Mouse (Mus musculus) heart, embryonic 11.5 days (tissue): ENCODE measurements at regions not wholly inside any gene's neighbourhood (a gene's known extent, or its start where the extent isn't known, plus 50 kb on each side); places are given as distances from the start of the nearest gene placed in this dataset.

ENCODE experiments used
- ATAC-seq: fragments of 200-750 bp; cut with Nextera tagmentation; replicated peaks from 2 replicates; pipeline ENCODE4 v1.8.0; 2017; ENCODE audit warnings: moderate library complexity; ENCODE audit not compliant: insufficient number of reproducible peaks, low FRiP score, low TSS enrichment
- H3K27ac ChIP-seq: fragments of 300-500 bp; sonication (generic); 2 replicates; pipeline ENCODE4 v1.5.1; 2014; ENCODE audit warnings: mild to moderate bottlenecking, low read depth, low read length
- H3K27me3 ChIP-seq: fragments of 300-500 bp; sonication (generic); 2 replicates; pipeline ENCODE4 v1.6.1; 2014; ENCODE audit warnings: mild to moderate bottlenecking, low read length, mixed read lengths; ENCODE audit not compliant: control insufficient read depth, insufficient read depth
- H3K36me3 ChIP-seq: fragments of 300-500 bp; sonication (generic); 2 replicates; pipeline ENCODE4 v1.6.1; 2014; ENCODE audit warnings: mild to moderate bottlenecking, low read length, moderate library complexity, mixed read lengths; ENCODE audit not compliant: control insufficient read depth, insufficient read depth
- H3K4me1 ChIP-seq: fragments of 300-500 bp; sonication (generic); 2 replicates; pipeline ENCODE4 v1.6.1; 2014; ENCODE audit warnings: low read length; ENCODE audit not compliant: control insufficient read depth, insufficient read depth
- H3K4me2 ChIP-seq: fragments of 300-500 bp; sonication (generic); 2 replicates; pipeline ENCODE4 v1.6.1; 2014; ENCODE audit warnings: mild to moderate bottlenecking, moderate library complexity
- H3K4me3 ChIP-seq: fragments of 300-500 bp; sonication (generic); 2 replicates; pipeline ENCODE4 v1.5.1; 2014; ENCODE audit warnings: low read depth, low read length
- H3K9ac ChIP-seq: fragments of 300-500 bp; sonication (generic); 2 replicates; pipeline ENCODE4 v1.6.1; 2014; ENCODE audit warnings: mild to moderate bottlenecking, low read depth, low read length, moderate library complexity
- H3K9me3 ChIP-seq: fragments of 300-500 bp; sonication (generic); replicated peaks from 2 replicates; pipeline ENCODE4 v1.6.1; 2016; ENCODE audit warnings: low read length; ENCODE audit not compliant: control insufficient read depth
- WGBS: fragments of 180-500 bp; shearing (Covaris S2); extraction: QIAGEN DNeasy Blood & Tissue Kit; methylation state at CpG from one replicate; pipeline ENCODE4 v1.1.7; 2014; ENCODE audit not compliant: insufficient replicate concordance; 5-methylcytosine and 5-hydroxymethylcytosine counted together

DNA sequence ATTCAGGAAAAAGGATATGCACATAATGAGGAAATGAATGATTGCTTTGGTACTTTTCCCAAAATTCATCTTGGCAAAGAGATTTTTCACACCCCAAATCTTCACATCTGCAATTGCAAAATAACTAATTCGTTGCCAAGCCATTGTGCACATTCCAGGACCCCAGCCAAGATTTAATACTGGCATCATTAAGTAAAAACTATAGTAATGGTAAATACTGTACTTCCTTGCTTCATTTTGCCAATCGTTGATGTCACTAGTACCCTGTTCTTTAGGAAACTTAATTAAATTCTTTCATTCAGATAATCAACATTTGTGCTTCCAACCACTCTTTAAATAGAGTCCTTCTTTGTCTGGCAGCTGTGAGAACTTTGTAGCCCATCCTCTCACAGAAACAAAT, 303.6 kb downstream of the Arl4a start:
- Histone ChIP-seq H3K4me1 (no peaks in the 10 kb centered on the region), H3K27me3 (no peaks in the 10 kb centered on the region), H3K4me3 (no peak overlapping the region), H3K27ac (no peak overlapping the region), H3K4me2 (no peak overlapping the region), H3K36me3 (no peaks in the 10 kb centered on the region), H3K9ac (no peak overlapping the region), H3K9me3 (no peaks in the 10 kb centered on the region)
- WGBS = 80% methylated on average over 2 of the region's 2 CpGs
- ATAC-seq = no peak

- H3K4me1 ChIP-seq = no peaks in the 10 kb centered on the region
- no peak overlapping the region for H3K27ac ChIP-seq
- H3K36me3 ChIP-seq = no peaks in the 10 kb centered on the region
- H3K4me2 ChIP-seq = no peak overlapping the region
- H3K27me3 ChIP-seq = no peaks in the 10 kb centered on the region
- no peak for ATAC-seq
- H3K4me3 ChIP-seq = no peak overlapping the region
- 82% methylated on average over 3 of the region's 3 CpGs for WGBS
- H3K9me3 ChIP-seq = no peaks in the 10 kb centered on the region
- H3K9ac ChIP-seq = no peak overlapping the region
Measured at GRCm38 (mm10) chr12:39731177-39731576, 306.6 kb downstream of the Arl4a start.

DNA sequence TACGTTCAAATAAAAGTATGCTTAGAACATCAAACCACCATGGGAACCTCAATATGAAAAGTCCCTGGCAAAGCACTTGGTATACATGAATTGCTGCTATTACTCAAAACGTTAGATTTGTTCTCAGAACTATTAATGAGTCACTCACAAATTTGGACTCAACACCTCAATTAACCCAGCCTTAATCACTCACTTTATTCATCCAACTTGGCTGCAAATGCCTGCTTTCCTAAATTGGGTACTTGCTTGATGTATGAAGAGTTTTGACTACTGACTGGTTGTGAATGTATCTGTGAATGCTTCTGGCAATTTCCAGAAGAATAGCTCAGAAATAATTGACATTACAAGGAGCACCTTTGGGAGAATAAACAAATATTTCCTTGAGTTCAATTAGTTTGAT, 308.6 kb downstream of the Arl4a start:
- WGBS = 69% methylated on average over 2 of the region's 2 CpGs

DNA sequence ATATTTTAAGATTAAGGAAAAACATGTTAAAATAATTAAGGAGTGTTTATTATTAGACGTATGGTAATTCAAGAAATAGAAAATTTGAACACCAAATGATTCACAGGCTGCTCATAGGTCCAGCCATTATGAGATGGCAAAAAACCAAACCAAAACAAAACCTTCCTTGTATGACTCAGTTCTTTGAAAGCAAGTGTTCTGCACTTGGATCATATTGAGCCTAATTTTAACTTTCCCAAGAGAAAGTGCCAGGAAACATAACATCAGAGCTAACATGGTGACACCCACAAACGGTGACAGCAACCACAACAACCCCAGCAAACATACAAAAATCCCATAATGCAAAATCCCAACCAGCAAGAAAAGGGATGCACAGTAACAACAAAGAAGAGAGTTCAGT, 313.7 kb downstream of the Arl4a start:
- Histone ChIP-seq H3K9me3 (no peaks in the 10 kb centered on the region), H3K4me1 (no peaks in the 10 kb centered on the region)
- 83% methylated on average over 2 of the region's 2 CpGs for WGBS

More for the DNA sequence above, 308.6 kb downstream of the Arl4a start:
- H3K4me3 ChIP-seq = no peak overlapping the region
- no peak overlapping the region for H3K27ac ChIP-seq
- no peaks in the 10 kb centered on the region for H3K36me3 ChIP-seq
- H3K9me3 ChIP-seq = no peaks in the 10 kb centered on the region
- no peaks in the 10 kb centered on the region for H3K27me3 ChIP-seq
- H3K4me1 ChIP-seq = no peaks in the 10 kb centered on the region
- H3K9ac ChIP-seq = no peak overlapping the region
- no peak for ATAC-seq
- no peak overlapping the region for H3K4me2 ChIP-seq

GRCm38 (mm10) chr12:39715120-39715519, 322.7 kb downstream of the Arl4a start:
- no peaks in the 10 kb centered on the region for H3K36me3 ChIP-seq
- ATAC-seq = no peak
- no peaks in the 10 kb centered on the region; the same call in 1 of the 2 replicates for H3K4me1 ChIP-seq
- H3K4me2 ChIP-seq = no peak overlapping the region
- H3K9me3 ChIP-seq = no peaks in the 10 kb centered on the region
- H3K9ac ChIP-seq = no peak overlapping the region
- no peak overlapping the region for H3K4me3 ChIP-seq
- no peak overlapping the region for H3K27ac ChIP-seq
- 43% methylated on average over 4 of the region's 4 CpGs for WGBS
- H3K27me3 ChIP-seq = no peaks in the 10 kb centered on the region

More for the DNA sequence above, 313.7 kb downstream of the Arl4a start:
- Histone ChIP-seq H3K4me3 (no peak overlapping the region), H3K9ac (no peak overlapping the region), H3K4me2 (no peak overlapping the region), H3K36me3 (no peaks in the 10 kb centered on the region), H3K27ac (no peak overlapping the region), H3K27me3 (no peaks in the 10 kb centered on the region)
- no peak for ATAC-seq

GRCm38 (mm10) chr12:39714169-39714794, 323.5 kb downstream of the Arl4a start:
- H3K4me3 ChIP-seq = no peak overlapping the region
- H3K9ac ChIP-seq = no peak overlapping the region
- ATAC-seq = no peak
- no peaks in the 10 kb centered on the region for H3K27me3 ChIP-seq
- H3K36me3 ChIP-seq = no peaks in the 10 kb centered on the region
- H3K4me2 ChIP-seq = no peak overlapping the region
- no peaks in the 10 kb centered on the region for H3K9me3 ChIP-seq
- no peak overlapping the region for H3K27ac ChIP-seq
- no peaks in the 10 kb centered on the region; the same call in 1 of the 2 replicates for H3K4me1 ChIP-seq
- WGBS = 65% methylated on average over 2 of the region's 2 CpGs

- no peak overlapping the region for H3K9ac ChIP-seq
- H3K27me3 ChIP-seq = no peaks in the 10 kb centered on the region
- H3K4me3 ChIP-seq = no peak overlapping the region
- no peaks in the 10 kb centered on the region for H3K9me3 ChIP-seq
- H3K4me1 ChIP-seq = no peaks in the 10 kb centered on the region; the same call in 1 of the 2 replicates
- H3K4me2 ChIP-seq = no peak overlapping the region
- no peak overlapping the region for H3K27ac ChIP-seq
- no peak for ATAC-seq
- no peaks in the 10 kb centered on the region for H3K36me3 ChIP-seq
- WGBS = 73% methylated on average over 1 of the region's 1 CpGs
Measured at GRCm38 (mm10) chr12:39711807-39712206, 326.0 kb downstream of the Arl4a start.

DNA sequence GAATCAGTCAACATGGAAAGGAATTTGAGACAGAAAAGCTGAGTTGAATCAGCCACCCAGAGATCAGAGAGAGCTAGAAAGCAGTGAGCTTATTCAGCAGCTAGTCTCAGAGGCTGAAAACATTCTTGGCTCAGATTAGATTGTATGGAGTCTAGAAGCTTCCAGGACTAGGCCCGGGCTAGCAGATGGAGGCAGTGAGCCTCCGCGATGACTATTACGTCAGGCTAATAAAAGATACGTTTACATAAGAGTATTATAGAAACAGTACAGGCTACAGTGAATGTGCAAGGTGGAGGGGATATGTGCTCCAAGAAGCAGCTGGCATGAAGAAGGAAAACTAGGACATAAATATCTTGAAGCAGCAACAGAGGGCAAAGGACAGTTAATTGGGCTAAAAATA, 328.0 kb downstream of the Arl4a start:
- Histone ChIP-seq H3K4me1 (no peaks in the 10 kb centered on the region), H3K27ac (no peak overlapping the region), H3K4me2 (no peak overlapping the region), H3K4me3 (no peak overlapping the region), H3K36me3 (no peaks in the 10 kb centered on the region), H3K9ac (no peak overlapping the region), H3K27me3 (no peaks in the 10 kb centered on the region), H3K9me3 (no peaks in the 10 kb centered on the region)
- WGBS = 72% methylated on average over 5 of the region's 5 CpGs
- ATAC-seq = no peak

DNA sequence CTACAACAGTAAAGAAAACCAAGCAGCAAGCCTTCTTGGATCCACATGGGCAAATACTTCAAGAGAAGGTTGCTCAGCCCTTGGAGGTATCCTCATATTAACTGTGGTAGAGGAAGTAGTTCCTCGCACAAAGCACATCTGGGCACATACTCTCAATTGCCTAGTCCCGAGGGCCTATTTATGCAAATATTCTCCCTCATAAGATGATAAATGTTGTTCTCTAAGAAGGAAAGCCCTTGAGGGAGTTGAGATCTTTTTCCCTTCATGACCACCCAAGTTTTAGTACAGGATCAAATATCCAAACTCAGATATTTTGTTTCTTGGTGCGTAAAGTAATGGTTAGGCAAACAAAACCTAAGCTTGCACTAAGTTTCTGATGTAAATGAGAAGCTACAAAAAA, 340.6 kb downstream of the Arl4a start:
- 80% methylated on average over 3 of the region's 3 CpGs for WGBS
- H3K9me3 ChIP-seq = no peaks in the 10 kb centered on the region
- no peak overlapping the region for H3K4me3 ChIP-seq
- H3K27ac ChIP-seq = no peak overlapping the region
- no peaks in the 10 kb centered on the region for H3K36me3 ChIP-seq
- H3K27me3 ChIP-seq = no peaks in the 10 kb centered on the region
- ATAC-seq = no peak
- H3K9ac ChIP-seq = no peak overlapping the region
- H3K4me1 ChIP-seq = no peaks in the 10 kb centered on the region
- H3K4me2 ChIP-seq = no peak overlapping the region
